Mouse (Mus musculus): ENCODE data around the gene Gm21962.

DNA sequence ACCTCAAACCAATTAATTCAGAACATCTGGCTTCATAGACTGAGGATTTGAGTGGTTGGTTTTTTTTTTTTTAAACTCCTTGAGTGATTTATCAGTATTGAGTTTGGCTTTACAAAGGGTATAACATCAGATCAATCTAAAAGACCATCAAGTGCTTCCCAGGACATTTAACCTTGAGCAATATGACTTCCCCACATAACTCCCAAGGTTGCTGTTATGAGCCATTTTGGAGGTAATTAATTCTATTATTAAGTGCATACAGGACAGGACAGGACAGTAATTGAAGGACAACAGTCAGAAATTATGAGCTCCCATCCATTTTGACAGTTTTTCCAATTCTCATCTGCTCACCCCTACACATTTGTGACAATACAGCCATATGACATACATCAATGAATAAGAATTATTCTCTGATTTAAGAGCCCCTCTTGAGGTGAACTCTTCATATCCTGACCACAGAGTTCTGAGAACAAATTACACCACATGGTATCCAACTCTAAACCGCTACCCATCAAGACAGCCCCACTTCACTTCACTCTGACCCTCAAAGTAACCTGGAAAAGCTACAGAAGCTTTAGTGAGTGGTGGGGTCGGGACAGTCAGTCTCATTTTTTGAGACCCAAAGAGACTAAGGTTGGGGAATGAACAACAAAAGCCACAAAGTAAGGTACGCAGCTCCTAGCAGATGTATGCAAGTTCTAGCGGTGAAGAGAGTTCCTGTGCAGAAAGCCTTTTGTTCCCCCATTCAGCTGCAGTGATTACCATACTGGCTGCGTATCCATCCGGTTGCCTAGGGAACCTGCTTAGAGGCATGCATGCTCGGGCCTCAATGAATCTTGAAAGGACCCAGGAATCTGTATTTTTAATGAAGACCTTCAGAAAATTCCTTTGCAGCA lies 11.8 kb downstream of the Gm21962 start:
- TF ChIP-seq CTCF (conservative IDR thresholded peaks at IDR 0.05; ENCODE audit: low read length), result no peak
- TF ChIP-seq POU5F1 (IDR thresholded peaks at IDR 0.05; ENCODE audit: borderline replicate concordance, low read length), result no peak
- TF ChIP-seq NANOG (IDR thresholded peaks at IDR 0.05; ENCODE audit: borderline replicate concordance, low read length), result no peak

All from E14TG2a.4 (cell line).